Mouse (Mus musculus) c-Kit-negative CD71-positive TER-119-positive erythroid progenitor cells, embryonic 14.5 days (primary cell): ENCODE measurements around the gene Triap1.

Source experiments
- DNase-seq: peaks from one replicate; pipeline ENCODE4 v3.0.0-alpha.2; 2013; ENCODE audit warnings: low read depth, low spot score

Triap1 gene

DNA sequence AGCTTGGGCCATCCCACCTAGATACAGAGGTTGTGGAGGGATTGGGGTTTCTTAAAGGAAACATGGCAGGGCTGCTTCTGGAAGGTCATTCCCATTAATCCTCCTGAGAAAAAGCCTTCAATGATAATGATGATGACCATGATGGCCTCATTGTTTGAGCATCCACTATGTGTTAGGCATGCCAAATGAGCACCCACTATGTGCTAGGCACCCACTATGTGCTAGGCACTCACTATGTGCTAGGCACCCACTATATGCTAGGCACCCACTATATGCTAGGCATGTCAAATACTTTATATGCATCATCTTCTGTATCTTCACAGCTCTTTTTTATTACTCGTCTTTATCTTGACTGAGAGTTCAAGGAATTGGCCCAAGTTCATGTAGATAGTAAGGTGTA lies 51.9 kb downstream of the Triap1 start:
- DNase-seq, result no peak
